Mouse (Mus musculus) cerebellum, adult 9-10 months (tissue): Measurements from ENCODE around the gene Zfp112.
"Not testable (repeated sequence)": the region's sequence is repeated elsewhere in the genome, so short reads cannot be mapped to it uniquely, and the experiment has no call there.

Source experiments
- DNase-seq: peaks from one replicate; pipeline ENCODE4 v3.0.0; 2022

Gene Zfp112

DNA sequence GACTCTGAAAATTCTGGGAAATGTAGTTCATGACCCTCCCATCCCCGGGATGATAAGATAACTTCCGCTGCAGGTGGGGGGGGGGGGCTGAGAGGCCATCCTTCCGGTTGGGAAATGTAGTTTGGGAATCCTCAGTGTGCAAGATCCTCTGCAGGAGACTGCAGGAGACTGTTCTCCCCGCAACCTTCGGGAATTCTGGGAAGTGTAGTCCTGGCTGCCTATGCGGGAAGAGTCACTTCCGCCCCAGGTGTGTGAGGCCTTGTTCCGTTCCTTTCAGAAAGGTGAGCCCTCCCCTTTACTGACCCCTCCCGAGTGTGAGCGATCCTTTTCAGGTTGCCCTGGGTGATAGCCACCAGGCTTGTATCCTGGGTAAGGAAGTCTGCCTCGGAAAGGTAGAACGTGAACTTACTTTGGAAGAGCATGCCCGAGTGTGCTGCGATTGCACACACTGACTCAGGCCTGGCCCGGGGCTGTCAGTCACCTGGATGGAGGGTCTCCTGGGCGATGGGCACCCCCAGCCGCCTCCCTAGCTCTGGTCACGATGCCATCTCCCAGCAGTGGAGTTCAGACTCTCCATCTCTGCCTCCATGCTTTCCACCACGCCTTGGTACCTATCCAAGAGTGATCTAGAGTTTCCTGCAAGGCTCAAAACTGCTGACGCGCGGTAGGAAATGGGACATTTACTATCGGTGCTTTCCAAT is at the start of gene Zfp112:
Gene Zfp112 (plus strand): TSS at position 159 of the 701 bp plus-strand sequence.
- peak; percentile 93 for DNase-seq

DNA sequence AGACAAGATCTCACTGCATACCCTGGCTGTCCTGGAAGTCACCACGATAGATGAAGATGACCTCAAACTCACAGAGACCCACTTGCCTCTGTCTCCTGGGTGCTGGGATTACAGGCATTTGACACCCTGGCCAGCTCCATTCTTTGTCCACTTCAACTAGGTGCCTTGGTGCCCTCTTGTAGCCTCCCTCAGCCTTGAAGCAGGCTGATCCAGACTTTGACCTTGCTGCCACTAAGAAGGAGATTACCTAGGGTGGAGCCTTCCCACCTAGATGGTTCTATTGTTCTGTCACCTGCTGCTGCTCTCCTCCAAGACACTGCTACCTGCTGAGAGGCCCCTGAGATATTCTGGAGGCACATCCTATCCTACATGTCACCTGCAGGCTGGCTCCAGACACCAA is 37.7 kb upstream of the Zfp112 start:
- not testable (repeated sequence) for DNase-seq

DNA sequence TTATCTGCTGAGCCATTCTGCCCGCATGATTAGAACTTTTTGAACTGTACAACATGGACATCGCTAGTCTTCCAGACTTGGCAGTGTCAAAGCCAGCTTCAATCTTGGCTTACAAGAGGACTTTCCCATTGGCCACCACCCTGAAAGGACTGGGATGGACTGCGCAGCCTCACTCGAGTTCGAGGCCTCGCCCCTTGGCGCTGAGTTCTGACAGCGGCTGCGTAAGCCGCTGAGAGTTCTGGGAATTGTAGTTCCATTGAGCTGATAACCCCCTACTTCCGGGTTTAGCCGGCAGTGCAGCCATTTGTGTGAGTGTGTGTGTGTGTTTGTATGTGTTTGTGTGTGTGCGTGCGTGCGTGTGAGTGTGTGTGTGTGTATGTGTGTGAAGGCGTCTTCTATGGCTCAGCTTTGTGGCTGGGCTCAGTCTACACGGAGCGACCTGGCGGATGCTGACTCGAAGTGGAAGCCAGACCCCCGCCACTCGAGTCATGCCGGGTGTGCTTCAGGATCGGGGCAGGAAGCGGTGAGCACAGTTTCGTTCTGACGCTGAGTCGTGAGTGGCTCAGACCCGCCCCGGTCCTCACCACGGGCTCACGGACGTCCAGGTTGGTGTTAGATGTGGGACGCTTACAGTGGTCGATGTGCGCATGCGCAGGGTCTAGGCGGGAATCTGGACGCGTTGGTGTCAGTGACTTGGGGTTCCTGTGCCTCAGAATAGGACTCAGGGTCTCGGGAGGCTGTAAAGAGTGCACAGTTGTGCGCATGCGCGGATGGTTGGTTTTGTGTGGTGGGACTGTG is 30.3 kb upstream of the Zfp112 start, which contains the start of gene Zfp180:
Gene Zfp180 (plus strand): TSS at position 291 of the 798 bp plus-strand sequence.
- peak; percentile 97 for DNase-seq

DNA sequence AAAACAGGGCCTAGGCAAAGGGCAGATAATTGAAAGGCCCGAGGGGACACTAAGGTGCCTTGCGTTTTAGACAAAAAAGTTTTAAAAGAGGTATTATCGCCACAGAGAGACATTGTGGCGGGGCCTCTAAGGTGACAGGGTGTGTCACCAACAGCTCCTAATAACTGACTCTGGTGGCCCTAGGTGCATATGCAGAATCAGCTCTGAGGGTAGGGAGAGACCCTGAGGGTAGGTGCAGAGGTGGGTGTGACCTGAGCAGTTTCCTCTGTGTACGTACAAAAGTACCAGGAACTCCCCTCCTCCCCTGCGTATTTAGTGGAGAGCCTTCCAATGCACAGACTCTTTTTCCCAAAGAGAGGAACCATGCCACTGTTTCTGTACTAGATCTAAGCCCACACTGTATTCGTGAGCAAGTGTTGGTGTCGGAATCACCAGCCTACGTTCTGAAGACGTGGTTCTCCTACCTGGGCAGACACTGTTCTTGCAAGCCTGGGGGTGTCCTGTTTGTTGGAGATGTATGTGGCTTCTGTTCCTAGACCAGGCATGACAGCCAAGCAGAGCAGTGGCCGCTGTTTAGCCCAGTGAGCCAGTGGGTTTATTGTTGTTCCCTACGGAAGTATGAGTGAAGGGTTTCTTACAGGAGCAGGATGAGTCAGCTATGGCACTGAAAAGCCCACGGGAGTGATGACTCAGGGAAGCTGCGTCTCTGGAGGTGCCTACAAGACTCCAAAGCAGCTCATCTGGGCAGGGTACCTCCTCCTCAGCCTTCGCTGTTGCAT is 29.5 kb upstream of the Zfp112 start:
- DNase-seq, result peak; percentile 48

DNA sequence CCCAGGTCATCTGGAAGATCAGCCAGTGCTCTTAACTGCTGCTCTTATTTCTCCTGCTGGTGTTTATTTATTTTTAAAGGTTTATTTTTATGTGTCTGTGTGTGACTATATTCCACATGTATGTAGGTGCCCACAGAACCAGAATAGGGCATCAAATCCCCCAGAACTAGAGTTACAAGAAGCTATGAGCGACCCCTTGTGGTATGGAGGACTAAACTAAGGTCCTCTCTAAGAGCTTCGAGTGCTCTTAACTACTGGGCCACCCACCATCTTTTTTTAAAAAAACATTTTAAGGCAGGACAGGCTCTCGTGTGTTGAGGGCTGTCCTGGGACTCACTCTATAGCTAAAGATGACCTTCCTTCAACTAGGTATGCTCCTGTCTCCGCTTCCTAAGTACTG is 25.2 kb upstream of the Zfp112 start:
- no peak for DNase-seq

DNA sequence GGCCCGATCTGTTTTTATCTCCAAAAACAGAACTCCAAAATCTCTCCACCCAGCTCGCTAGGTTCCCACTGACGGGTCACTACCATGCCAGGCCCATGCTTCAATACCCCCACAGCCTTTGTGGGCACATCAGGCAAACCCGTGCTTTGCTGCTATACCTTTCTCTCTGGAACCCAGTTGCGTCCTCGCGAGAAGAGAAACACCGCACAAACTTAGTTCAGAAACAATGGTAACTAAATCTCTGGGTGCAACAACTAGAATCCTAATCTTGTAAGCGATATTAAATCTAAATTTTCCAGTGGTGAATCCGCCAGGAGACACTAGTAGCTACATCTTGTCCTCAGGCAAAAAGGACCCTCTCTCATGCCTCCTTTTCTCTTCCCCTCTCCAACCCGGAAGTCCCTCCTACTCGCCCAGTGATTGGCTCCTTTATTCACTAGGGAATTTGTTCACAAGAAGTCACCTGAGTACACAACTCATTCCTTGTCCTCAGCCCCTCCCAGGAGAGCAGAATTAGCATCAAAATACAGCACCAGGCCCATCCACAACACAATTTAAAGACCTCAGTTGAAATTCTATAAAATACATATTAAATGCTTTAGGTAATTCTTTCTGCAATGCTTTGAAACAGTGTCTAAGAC is 24.5 kb upstream of the Zfp112 start:
- no peak for DNase-seq

DNA sequence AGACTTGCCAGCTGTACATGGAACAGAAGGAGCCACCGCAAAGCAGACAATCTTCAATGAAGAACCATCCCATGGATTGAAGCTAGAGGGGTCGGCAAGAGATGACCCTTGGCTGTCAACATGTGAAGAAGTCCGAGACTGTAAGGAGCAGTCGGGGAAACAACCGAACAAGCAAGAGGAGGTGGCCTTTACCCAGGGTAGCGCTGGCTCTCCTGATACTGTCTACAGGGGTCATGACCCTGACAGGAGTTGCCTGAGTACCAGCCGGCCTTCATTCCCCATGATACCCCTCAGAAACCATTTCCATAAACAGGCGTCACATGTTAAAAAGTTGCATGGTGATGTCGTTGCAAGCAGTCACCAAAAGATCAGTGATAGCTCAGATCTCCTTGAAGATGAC is 7.7 kb upstream of the Zfp112 start:
- no peak for DNase-seq

DNA sequence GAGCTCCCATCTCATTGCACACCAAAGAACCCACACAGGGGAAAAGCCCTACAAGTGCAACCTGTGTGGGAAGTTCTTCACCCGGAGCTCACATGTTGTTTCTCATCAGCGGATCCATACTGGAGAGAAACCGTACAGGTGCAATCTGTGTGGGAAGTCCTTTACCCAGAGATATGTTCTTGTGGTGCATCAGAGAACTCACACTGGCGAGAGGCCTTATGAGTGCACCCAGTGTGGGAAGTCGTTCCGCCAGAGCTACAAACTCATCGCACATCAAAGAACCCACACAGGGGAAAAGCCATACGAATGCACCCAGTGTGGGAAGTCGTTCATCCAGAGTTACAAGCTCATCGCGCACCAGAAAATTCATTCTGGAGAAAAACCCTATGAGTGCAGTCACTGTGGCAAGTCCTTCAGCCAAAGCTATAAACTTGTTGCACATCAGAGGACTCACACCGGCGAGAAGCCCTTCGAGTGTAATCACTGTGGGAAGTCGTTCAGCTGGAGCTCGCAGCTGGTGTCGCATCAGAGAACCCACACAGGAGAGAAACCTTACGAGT is 6.9 kb upstream of the Zfp112 start:
- no peak for DNase-seq

DNA sequence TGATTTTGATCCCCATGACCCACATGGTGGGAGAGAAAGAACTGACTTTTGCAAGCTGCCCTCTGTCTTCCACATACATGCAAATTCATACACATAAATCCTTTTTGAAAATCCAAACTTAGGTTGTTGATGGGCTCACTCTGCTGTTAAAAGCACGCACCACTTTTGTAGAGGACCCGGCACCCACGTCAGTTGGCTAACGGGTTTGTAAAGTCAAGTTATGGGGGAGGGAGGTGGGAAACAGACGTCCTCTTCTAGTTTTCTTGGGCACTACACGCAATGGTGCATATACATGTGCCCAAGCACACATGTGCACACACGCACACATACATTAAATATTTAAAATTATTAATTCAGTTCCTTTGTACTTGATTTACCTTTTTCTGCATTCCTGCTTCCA is 1.3 kb upstream of the Zfp112 start:
- DNase-seq, result peak; percentile 51

DNA sequence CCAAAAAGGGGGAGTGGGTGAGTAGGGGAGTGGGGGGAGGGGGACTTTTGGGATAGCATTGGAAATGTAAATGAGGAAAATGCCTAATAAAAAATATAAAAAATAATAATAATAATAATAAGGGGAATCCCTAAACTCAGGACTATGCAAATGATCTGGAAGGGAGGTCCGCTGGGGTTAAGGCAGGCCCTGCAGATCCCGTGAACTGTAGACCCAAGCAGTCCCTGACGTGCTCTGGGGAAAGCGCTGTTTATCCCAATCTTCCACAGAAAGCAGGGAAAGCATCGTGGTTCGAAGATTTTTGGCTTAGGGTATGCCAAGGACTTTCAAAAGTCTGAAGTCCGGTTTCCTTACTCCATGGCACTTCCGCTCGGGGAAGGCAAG is 350 bp upstream of the Zfp112 start:
- DNase-seq, result no peak

DNA sequence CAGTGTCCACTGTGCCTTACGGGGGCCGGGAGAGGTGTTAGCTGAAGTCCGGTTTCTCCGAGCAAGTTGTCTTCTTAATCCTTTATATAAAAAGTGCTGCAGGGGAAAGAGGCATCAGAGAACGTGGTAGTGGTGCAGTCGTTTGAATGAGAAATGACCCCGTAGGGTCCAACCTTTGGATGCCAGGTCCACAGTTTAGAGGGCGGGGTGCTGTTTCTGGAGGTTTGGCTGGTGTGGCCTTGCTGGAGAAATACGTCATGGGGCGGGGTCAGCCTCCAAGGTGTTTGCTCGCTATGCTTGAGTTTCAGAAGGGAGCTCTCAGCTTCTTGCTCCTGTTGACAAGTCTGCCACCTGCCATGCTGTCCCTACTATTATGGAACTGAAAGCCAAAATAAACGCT is 887 bp downstream of the Zfp112 start:
- peak; percentile 78 for DNase-seq

DNA sequence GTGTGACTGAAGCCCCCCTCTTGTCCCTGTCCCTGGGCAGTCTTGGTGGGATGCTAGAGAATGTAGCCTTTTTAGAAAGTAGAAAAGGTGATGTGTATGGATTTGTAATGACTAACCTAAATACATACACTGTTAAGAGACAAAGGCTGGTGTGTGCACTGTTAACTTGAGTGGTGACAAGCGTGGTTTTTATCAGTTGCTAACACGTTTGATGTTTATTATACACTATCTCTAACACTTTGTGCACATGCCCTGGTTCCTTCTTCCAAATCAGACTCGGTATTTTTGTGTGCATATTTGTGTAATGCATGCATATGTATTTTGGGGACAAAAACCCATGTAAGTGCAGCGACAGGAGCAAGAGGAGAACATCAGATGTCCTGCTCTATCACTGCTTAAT is 4.5 kb downstream of the Zfp112 start:
- no peak for DNase-seq

DNA sequence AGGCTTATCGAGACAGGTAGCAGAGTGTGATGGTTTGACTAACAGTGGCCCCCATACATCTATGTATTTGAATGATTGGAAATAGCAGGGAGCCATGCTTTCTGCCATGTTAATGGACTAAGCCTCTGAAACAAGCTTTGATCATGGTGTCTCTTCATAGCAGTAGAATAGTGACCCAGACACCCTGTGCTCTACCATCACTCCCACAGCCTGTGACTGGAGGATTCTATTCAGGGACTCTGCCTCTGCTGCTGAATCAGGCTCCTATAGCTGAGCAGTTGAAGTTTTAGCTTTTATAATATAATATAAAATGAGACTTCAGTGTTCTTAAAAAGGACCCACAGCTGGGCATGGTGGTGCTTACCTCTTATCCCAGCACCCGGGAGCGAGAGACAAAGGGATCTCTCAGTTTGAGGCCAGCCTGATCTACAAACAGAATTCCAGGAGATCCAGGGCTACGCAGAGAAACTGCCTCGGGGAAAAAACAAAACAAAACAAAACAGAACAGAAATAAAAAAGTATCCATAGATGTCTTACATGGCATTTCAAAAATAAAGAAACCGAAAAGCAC is 21.4 kb downstream of the Zfp112 start:
- DNase-seq, result no peak

DNA sequence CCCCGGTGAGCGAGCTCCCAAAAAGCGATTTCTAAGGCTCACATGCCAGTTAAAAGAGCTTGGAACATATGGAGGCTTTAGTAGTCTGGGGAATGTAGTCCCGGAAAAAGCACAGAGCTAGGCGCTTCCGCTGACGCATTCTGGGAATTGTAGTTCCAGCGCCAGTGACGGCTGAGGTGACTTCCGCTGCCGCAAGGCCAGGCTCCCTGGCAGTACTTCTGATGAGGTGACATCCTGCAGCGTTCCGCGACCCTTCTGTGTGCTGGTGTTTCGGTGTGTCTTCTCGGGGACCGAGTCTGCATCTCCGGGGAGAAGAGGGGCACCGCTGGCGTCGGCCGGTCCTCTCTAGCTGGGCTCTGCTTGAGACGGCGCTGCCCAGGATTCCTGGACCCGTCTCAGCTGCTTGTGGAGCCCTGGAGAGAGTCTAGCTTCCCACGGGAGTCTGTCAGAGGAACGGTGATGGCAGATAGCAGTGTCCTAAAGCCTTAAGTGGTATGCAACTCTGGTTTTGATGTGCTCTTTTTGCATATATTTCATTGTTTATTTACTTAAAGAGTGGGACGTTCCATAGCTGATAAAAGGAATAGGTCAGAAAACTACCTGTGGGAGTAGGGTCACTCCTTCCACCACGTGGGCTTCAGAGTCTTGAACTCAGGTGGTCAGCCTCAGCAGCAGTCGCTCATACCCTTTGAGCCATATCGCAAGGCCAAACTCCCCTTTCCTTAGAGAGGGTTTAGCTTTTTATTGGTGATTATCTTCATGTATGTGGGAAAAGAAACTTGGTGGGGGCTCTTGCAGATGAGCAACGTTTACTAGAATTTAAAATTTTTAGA is 22.1 kb downstream of the Zfp112 start, which contains the start of gene Zfp235:
Gene Zfp235 (plus strand): TSS at position 174 of the 833 bp plus-strand sequence.
- DNase-seq, result peak; percentile 89

DNA sequence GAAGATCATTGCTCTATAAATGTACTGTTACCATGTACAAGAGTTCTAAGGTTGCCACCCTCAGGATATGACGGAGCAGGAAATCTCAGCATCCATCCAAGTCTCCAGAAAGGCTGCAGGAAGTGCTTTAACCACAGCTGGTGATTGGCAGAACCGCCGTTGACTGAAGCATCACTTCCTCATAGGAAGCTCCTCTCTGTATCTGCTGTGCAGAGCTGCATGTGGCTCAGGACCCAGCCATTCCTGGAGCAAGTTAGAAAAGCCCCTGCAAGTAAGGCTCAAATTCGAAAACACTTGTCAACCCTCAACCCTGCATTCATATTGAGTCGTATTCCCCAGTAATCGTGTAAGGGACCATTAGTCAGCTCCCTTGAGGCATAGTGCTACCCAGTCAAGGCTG is 30.5 kb downstream of the Zfp112 start:
- no peak for DNase-seq

DNA sequence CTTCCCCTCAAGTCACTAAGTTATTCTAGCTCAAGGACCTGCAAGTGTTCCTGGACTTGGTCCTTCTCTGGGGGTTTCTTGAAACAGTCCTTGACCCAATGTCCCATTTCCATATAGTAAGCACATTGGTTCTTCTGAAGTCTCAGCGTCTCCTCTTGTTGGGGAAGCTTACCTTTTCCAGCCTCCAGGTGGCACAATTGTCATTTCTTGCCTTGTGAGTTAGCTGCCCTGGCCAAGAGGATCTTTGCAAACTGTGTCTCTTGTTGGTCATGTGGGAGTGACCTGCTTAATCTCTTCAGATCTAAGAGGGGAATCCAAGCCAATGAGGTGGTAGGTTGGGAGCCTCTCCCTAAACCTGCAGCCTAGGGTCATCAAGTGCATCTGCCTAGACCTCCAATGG is 41.2 kb downstream of the Zfp112 start:
- DNase-seq, result no peak

DNA sequence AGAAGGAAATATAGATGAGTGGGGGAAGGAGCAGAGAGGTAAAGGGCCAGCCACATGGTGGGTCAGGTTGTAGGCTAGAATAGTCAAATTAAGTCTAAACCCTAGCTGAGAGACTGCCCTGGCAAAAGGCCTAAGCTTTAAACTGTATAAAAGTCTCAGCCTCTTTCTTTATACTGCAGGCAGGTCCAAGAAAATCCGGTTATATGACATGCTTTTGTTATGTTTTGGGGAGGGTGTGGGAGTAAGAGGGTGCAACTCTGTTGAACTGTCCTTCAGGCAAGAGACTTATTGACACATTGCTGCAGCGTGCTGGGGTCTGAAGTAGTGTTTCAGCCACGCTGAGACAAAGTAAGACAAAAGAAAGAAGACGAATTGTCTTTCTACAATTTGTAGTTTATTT is 60.1 kb downstream of the Zfp112 start:
- DNase-seq, result no peak

DNA sequence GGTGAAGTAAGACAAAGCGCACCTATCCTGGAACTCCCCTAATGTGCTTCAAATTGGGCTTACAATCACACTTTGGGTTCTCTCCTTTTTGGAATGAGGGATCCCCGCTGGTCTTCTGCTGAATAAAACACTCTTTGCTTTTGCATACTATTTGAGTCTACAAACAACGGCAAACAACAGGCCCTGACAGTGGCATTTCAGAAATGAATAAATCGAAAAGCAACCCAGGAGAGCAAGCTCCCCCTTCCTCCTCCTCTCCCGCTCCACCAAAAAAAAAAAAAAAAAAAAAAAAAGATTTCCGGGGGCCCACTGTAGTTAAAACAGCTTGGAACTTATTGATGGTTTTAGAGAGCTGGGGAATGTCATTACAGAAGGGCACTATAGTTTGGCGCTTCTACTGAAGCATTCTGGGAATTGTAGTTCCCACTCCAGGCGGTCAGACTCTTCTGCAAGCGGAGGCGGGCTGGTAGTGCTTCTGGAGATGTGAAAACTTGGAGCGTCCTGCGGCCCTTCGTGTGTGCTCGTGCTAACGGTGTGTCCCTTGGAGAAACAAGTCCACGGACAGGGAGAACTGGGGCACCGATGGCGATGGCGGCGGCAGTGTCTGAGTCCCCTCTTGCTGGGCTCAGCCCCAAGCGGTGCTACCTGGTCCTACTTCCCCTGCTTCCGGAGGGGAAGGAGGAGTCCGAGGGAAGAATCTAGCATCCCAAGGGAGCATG is 62.7 kb downstream of the Zfp112 start, which contains the start of gene Zfp114:
Gene Zfp114 (plus strand): TSS at position 443 of the 719 bp plus-strand sequence.
- DNase-seq, result peak; percentile 83

DNA sequence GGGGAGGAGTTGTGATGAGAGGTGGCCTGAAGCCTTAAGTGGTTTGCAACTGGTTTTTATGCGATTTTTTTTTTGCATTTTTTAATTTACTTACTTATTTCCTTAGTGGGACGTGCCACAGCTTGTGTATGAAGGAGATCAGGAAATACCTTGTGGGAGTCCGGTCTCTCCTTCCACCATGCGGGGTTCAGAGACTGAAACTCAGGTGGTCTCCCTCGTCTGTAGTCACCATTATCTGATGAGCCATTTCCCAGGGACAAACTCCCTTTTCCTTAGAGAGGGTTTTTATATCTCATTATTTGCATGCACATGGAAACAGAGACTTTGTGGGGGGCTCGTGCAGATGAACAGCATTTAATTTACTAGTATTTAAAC is 63.2 kb downstream of the Zfp112 start:
- no peak for DNase-seq
